Mouse (Mus musculus) ES-CJ7 (cell line): ENCODE data around the gene Gm17324.

Experiments
- DNase-seq: peaks from one replicate; pipeline ENCODE4 v3.0.0; 2011; ENCODE audit warnings: low read depth, low spot score

Gene Gm17324

DNA sequence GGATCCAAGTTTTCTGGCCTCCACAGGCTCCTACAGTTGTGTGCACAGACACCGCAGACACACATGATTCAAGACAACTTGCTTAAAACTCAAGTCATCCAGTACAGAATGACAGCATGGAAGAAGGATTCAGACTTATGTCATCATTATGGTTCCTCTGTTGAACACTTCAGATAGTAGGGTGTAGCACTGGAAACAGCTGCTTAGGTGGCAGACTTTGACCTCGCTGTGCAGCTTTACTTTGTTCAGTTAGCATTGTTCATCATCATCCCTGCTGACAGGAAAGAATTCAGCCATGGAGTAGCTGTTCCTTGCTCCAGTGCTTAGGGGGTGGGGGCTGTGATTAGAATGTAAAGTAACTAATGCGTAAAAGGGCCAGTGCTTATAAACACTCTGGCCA is 17.1 kb upstream of the Gm17324 start:
- no peak for DNase-seq

DNA sequence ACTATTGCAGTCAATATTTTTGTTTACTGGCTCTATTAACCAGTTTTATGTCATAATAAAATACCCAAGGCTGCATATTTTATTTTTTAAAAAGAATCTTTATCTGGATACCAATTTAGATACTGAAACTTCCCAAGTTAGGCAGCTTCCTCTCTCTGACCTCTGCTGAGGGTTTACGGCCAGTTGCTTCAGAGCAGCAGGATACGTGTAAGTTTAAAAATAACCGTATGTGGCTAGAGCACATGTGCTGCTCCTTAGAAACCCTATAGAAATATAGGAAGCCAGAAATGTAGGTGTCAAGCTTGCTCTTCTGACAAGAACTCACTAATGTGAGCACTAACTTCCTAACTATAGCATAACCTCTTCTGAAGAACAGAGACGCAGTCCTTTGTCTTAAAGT is 14.8 kb upstream of the Gm17324 start:
- DNase-seq, result no peak

DNA sequence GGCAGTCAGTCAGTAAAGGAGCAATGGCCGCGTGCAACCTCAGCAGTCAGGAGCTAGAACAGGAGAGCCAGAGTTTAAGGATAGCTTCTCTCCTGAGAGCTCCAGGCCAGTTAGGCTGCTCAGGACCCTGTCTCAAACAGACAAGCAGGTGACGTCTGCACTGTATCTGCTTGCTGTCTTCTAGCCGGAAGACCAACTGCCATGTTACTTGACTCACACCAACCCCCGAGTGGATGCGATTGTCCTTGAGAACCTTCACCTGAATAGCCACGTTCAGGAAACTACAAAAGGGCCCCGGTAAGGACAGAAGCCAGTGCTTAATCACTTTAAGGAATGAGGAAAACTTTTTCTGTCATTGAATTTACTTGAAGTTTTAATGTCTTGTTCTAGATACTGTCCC is 8.4 kb upstream of the Gm17324 start:
- peak; percentile 68 for DNase-seq

DNA sequence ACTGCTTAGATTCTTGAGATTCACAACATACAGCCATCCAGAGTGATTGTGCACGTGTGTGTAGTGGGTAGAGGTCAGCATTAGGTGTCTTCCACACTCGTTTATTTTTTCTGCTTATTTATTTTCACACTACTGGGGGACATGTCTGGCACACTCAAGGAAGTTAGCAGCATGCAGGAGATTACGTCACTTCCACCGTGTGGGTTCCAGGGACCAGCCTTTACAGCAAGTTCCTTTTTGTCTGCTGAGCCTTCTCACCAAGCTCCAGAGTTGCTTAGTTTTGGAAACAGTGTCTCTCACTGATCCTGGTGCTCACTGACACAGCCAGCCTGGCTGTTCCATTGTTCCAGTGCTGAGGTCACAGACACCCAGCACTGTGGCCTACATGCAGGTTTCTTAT is 2.8 kb upstream of the Gm17324 start:
- no peak for DNase-seq

DNA sequence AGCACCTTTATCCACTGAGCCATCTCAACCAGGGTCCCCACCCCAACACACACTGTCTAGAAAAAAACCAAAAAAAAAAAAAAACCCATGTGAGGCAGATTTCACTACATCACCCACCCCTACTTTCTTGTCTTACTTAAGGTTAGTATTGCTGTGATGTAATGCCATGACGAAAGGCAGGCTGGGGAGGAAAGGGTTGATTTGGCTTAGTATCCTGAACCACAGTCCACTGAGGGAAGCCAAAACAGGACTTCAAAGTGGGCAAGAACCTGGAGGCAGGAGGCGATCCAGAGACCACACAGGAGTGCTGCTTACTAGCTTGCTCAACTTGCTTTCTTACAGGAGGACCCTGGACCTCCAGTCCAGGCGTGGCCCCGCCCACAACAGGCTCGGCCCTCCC is 1.8 kb upstream of the Gm17324 start:
- no peak for DNase-seq

DNA sequence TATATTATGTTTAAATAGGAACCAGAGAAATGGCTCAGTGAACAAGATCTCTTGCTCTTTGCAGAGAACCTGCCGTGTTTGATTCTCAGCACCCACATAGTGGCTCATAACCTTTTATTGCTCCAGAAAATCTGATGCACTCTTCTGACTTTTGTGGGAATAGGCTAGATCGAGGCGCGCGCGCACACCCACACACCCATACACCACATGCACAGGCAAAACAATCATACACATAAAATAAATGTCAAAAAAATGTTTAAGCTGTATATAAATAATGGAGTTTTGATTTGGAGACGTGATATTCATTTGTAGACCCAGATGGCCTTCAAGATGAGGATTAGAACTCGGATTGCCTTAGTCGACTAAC is 997 bp downstream of the Gm17324 start:
- DNase-seq, result no peak

DNA sequence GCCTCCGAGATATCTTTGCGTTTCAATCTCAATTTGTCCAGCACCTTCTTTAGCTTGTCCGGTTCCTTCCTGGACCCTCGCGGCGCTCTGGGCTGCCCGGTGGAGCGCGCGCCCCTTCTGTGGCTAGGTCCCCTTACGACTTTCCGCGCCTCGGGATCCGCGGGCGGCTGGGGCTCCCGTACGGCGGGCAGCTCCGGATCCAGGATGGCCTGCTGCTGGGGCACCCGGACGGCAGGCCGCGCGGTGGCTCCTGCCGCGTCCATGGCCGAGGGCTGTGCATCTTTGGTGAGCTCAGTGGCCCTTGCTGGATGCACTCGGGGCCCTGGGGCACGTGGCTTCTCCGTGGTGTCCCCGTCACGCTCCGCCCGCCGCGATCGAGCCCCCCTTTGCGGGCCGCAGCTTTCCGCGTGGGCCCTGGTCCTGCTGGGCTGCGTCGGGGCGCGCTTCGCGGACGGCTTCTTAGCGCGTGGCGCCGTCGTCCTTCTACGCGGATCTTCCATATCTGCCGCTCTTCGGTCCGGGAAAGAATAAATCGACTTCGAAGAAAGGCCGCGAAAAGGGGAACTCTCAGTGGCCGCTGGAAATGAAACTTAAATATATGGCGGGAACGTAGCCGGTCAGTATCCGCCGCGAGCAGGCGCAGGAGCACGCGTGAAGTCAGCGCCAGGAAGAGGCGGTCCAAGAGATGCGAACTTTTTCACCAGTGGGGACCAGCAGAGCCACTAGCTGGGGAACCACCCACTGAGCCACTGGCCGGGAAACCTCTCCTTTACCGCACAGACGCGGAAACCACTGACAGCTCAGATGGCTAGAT is 5.8 kb downstream of the Gm17324 start, which contains the start of gene Cgas:
TSS of gene Cgas (minus strand) at position 659 of the 814 bp plus-strand sequence.
- peak; percentile 54 for DNase-seq

DNA sequence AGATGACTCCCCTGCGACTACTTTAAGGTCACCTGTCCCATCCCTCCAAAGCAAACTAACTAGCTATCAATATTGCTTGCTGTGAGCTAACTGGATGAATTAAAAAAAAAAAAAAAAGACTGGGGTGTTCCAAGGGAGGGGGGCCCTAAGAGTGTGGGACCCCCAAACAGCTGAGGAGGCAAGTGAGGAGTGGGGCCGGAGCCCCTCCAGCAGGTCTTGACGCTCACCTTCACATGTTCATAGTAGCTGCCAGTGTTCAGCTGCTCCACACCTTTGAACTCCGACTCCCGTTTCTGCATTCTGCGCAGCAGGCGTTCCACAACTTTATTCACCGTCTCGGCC is 6.4 kb downstream of the Gm17324 start:
- no peak for DNase-seq

DNA sequence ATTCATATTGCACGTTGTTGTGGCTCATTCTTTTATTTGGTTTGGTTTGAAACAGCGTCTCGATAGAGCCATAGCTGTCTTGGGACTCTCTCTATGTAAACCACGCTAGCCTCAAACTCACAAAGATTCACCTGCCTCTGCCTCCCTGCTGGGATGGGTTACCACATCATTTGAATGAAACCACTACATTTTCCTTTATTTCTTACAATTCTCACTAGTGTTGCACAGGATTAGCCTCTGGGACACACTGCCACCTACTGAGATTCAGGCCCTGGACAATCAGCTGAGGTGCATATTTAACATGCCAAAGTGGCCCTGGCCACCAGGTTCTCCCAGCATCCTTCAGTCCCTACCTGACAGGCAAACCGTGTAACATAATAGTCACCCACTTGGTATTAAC is 9.2 kb downstream of the Gm17324 start:
- no peak for DNase-seq

DNA sequence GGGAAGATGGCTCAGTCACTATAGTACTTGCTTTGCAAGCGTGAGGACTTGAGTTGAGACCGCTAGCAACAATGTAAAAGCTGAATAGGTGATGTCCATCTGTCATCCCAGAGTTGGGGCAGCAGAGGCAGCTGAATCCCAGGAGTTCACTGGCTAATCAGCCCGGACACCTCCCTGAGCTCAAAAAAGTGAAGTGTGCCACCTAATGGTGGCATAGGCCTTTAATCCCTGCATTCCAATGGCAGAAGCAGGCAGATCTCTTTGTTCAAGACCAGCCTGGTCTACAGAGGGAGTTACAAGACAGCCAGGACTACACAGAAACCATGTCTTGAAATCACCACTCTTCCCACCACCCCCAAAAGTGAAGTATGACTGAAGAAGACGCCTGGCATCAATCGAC is 16.1 kb downstream of the Gm17324 start:
- DNase-seq, result peak; percentile 63

DNA sequence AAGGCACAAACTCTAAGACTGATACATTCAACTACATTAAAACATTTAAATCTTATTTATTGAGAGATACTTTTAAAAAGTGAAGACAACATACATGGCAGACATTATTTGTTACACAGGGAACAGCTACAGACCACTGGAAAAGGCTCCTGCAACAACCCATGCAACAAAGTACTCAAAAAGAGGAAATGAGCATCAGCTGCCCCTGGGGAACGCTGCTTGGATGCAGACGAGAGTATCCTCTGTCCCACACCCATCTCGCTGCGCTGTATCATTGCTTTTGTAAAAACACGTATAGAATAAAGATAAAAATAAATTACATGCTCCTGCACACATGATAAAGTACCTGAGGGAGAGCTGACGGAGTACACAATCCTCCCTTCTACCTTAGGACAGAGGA is 18.1 kb downstream of the Gm17324 start:
- no peak for DNase-seq

DNA sequence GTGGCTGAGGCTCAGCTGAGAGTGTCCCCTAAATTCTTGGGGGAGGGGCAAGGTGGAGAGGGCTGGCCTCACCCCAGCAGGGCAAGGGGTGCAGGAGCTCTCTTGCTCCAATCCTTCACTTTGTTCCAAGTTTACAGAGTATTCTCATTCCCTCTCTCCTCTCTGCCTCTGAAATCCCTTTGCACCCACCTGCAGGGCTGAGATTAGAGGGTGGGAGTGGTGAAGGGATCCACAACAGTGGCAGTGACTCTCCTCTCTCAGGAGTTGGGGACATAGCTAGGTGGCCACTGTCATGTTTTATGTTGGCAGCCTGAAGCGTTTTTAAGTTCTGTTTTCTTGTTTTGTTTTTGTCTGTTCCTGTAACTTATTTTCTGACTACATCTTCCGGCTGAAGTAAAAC is 19.0 kb downstream of the Gm17324 start:
- no peak for DNase-seq

DNA sequence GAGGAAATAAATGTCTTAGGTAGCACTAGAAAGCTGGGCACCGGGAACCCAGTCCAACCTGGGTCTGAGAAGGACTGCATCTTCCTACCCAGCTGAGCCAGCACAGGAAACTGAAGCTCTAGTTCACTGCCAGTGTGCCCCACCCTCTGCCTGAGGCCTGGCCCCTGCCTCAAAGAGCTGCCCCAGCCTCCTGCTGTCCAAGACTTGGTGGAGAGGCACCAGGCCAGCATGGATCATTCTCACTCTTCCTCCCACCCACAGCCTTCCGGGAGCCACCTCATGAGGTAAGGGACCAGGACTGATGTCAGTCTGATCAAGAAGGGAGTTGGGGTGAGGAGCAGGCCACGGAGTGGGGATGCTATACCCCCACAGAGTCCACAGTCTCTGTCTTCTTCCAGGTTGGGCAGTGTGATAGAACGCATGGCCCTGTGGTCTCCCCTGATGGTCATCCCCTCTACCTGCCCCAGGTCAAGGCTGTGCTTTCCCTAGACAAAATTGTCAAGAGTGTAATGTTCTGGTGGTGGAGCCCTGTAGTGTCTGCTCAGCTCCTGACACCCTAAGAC is 19.6 kb downstream of the Gm17324 start:
- DNase-seq, result no peak

DNA sequence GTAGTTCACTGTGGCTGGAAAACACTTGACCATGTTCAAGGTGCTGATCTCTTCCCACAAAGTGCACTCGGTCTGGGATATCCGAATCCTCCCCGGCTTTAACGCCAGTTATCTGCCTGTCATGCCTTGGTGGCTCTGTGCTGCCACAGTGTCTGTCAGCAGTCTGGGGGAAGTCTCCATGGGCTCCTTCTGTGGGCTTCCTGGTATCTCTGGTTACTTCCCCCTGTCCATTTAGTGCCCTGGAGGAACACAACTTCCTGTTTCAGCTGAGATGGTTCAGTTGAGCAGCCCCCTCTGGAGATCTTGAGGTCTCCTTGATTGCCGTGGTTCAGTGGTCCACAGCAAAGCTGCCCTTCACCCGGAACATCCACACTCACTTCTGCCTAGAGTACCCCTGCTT is 20.4 kb downstream of the Gm17324 start:
- DNase-seq, result no peak

DNA sequence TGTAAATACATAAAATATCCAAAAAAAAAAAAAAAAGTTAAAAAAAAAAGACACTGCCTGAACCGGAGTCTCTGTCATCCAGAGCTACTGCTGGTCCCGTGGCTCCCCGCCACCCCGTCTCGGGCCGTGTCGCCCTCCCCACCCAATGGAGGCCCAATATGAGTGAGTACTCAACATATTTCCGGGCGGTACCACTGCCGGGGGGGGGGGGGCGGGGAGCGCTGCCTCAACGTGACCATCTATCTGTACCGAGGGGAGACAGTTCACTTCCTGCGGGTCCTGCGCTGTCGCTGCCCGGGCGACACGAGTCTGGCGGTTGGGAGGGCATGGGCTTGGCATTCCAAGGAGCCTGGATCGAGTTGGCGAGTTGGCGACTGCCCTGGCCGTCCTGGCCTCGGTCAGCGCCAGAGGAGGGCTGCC is 21.2 kb downstream of the Gm17324 start:
- no peak for DNase-seq

DNA sequence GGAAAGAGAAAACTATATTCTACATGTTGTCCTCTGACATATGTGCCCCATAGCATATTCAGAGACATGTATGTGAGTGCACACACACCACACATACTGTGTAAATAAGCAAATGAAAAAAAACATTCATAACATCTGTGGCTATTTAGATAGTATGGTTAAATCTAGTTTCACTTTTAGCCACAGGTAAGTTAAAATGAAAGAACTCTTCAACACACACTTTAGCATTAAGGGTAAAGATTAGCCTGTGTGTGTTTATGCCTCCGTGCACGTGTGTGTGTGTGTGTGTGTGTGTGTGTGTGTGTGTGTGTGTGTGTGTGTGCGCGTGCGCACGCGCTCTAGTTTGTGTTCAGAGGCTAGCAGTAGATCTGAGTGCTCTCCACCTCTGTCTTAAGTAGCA is 47.0 kb downstream of the Gm17324 start:
- DNase-seq, result no peak

DNA sequence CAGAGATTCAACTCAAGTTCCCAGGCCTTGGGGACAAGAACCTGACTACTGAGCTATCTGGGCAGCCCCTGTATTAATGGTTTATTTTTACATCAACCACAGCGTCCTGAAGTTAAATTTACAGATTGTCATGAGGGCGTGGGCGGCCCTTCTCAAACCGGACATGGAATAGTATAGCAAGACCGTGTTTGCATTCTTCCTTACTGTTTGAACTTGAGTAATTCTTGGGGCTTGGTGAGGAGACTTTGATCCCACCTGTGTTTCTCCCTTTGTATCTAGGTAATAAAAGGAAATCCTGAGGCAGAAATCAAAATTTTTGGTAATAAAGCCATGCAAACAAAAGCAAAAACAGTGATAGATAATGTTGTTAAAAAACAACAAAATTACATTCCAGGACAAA is 48.0 kb downstream of the Gm17324 start:
- DNase-seq, result no peak
